Mouse (Mus musculus) 3134 (cell line): ENCODE data around the gene Kif11.

ENCODE experiments used
- DNase-seq: peaks from one replicate; pipeline ENCODE4 v3.0.0-alpha.2; 2011; ENCODE audit warnings: low spot score; ENCODE audit not compliant: insufficient read length; ENCODE audit errors: extremely low read depth

The Kif11 gene

DNA sequence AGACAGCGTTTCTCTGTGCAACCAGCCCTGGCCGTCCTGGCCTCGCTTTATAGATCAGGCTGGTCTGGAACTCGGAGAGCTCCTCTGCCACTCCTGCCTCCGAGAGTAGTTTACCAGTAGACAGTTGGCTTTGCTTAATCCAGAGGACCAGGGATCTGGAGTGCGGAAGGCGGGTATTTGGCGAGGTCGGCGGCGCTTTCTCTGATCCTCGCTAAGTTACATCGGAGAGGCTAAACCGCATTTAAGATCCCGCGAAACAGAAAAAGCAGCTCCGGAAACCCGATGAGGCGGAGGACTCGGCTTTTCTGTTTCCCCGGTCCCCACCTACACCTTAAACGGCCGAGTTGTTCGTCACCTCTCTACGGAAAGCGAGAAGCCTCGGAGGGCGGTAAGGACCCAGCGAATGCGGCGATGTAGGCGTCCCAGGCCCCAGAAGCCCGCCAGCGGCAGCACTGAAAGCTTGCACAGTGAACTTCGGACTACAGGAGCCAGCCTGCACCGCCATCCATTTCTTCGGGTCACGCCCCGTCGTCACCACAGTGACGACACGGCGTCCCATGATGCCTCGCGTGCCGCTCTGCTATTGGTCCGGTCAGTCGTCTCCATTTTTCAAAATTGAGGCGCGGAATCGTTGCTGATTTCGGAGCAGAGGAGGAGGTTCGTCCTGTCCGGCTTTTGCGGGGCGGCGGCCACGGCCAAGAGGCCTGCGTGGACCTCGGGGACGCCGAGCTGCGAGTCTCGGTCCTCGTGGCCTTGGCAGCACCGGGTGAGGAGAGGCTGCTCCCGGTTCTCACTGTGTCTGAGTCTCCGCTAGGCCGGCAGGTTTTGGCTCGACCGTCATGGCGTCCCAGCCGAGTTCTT, at the start of gene Kif11:
Kif11 (plus strand) TSS at position 649 of the 861 bp plus-strand sequence.
- peak; percentile 98 for DNase-seq

DNA sequence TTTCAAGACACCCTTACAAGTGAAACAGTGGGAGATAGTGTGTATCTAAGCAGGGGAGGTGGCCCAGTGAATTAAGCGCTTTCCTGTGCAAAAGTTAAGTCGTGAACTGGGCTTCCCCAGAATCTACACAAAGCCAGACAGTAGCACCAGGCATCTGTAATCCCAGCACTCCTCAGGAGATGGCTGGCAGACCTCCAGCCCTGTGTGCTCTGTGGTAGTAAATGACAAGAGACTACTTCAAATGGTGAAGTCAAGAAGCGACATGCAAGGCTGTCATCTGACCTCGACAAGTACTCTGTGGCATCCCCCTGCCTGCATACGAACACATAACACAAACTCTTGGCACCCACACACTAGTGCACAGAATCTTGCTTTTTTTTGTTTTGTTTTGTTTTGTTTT, 49.0 kb upstream of the Kif11 start:
- DNase-seq: no peak

GRCm38 (mm10) chr19:37332726-37333125, 43.5 kb upstream of the Kif11 start:
- DNase-seq: no peak

DNA sequence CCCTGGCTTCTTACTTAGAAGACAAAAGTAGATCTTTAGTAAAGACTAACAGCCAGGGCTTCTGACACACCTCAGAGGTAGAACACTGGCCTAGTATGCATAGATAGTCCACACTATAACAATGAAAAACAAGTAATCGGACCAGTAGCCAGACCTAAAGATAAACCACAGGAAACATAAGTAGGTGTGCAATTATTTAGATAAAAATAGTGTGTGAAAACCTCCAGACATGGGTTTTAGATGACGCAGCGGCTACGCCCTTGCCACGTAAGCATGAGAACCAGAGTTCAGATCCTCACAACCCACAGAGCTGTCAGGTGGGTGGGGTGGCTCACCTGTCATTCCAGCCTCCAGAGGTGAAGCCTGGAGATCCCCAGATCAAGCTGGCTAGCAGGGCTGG, 42.8 kb upstream of the Kif11 start:
- DNase-seq: no peak

- DNase-seq: no peak
These were observed 40.8 kb upstream of the Kif11 start for GRCm38 (mm10) chr19:37335392-37335791.

- DNase-seq: no peak
These were observed 38.5 kb upstream of the Kif11 start, which contains the start of gene Ide for GRCm38 (mm10) chr19:37337752-37338151. Gene Ide (minus strand): TSS chr19:37337852.

DNA sequence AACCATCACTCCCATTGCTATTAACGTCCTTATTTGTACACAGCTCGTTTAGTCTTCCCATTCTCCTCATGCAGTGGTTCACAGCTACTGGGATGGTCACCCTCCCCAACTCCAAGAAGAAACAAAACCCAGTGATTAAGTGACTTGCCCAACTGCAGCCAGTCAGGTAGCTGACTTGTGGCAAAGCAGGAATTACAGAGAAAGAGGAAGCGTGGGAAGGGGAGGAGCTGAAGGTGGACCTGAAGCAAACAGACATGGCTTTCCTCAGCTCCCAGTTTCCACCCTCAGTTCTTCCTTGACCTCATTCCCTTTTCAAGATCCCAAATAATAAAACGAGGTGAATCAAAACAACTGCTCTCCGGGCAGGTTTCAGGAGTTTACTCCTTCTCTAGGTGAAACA, 35.7 kb upstream of the Kif11 start:
- no peak for DNase-seq

GRCm38 (mm10) chr19:37340931-37341330, 35.3 kb upstream of the Kif11 start:
- DNase-seq: no peak

- no peak for DNase-seq
These were observed 32.3 kb upstream of the Kif11 start for GRCm38 (mm10) chr19:37343899-37344298.

DNA sequence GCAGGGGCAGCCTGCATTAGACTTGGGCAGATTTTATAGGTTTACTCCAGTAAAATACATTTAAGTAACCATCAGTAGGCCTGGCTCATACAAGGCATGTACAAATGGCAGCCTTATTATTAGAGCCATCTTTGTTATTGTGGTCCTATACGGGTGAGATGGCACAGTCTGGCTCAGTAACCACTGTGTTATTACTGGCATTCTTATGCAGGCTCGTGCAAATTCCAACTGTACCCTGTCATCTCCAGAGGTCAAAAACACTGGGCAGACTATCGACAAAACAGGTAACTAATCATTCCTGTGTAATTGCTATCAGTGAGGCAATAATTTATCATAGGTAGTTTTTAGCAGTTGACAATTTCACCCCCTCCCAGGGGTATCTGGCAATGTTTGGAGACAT, 29.9 kb upstream of the Kif11 start:
- peak; percentile 39 for DNase-seq

GRCm38 (mm10) chr19:37348331-37348730, 27.9 kb upstream of the Kif11 start:
- DNase-seq: no peak

DNA sequence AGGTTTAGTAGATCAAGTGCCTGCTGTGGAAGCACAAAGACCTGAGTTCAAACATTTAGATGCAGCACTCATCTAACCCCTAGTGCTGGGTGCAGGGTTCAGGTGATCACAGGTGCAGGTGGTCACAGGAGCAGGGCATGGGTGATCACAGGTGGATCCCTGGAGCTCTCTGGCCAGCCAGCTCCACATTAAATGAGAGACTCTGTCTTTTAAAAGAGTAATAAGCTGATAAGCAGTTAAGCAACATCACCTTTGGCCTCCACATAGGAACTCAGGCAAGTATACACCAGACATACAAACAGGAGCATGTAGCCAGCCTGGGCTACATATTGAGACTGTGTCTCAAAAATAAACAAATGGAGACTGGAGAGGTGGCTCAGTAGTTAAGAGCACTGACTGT, 27.3 kb upstream of the Kif11 start:
- no peak for DNase-seq

DNA sequence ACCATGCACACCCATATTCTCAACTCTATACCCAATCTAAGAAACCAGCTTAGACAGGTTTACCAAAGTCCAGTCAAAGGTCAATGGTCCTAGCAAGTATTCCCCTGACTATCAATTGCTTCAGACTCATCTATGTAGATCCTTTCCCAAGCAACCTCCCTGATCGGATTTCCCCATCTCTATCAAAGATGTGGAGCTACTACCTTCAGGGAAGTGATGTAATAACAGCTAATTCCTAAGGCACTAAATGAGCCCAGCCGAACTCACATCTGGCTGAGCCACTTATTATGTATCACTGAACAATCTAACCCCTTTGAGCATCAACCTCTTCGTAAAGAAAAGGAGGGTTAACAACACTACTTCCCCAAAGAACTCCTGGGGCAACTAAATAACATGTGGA, 23.4 kb upstream of the Kif11 start:
- no peak for DNase-seq

- no peak for DNase-seq
These were observed 22.9 kb upstream of the Kif11 start for GRCm38 (mm10) chr19:37353331-37353730.

- DNase-seq: no peak
These were observed 16.2 kb upstream of the Kif11 start for GRCm38 (mm10) chr19:37360044-37360443.

- DNase-seq: no peak
These were observed 13.7 kb upstream of the Kif11 start for GRCm38 (mm10) chr19:37362545-37362944.

DNA sequence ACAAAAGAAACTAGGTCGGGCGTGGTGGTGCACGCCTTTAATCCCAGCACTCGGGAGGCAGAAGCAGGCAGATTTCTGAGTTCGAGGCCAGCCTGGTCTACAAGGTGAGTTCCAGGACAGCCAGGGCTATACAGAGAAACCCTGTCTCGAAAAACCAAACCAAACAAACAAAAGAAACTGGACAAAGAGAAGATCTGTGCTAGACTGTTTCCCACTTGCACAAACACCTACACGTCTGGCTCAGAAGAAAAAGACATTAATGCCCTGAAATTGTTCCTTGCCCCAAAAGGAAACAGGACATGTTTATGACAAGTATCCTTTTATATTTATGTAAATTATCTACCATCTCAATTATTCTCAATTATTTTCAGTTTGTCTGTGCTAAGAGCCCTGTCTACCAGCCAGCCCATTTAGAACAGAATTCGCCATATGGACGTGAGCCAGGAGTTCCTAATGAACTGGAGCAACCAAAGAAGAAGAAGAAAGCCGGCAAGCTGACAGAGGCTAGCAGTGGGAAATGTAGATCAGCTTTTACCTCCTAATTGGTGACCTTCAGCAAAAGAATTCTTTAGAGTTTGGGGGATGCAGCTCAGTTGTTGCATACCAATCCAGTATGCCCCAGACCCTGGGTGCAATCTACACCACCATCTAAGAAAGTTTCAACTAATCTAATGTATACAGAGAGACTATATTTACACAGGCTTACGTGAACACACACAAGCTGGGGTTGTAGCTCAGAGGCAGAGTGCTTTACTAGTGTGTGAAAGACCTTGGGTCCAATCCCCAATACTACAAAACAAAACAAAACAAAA, 12.9 kb upstream of the Kif11 start:
- no peak for DNase-seq

GRCm38 (mm10) chr19:37368990-37369389, 7.2 kb upstream of the Kif11 start:
- no peak for DNase-seq

DNA sequence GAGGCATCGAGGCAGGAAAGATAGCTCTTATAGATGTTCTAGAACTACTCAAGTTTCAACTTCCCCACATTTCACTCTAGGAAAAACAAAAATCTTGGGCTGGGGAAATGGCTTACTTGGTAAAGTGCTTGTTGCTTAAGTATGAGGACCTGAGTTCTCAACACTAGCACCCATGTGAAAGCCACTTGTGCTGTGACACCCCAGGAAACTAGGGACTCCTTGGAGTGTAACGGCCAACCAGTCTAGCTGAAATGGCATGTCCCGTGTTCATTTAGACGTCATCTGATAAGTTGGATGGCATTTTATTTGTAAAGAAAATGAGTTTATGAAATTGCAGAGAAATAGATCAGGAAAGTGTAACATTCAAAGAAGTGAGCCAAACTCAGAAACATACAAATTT, 6.3 kb upstream of the Kif11 start:
- no peak for DNase-seq

GRCm38 (mm10) chr19:37370356-37370755, 5.8 kb upstream of the Kif11 start:
- DNase-seq: no peak

DNA sequence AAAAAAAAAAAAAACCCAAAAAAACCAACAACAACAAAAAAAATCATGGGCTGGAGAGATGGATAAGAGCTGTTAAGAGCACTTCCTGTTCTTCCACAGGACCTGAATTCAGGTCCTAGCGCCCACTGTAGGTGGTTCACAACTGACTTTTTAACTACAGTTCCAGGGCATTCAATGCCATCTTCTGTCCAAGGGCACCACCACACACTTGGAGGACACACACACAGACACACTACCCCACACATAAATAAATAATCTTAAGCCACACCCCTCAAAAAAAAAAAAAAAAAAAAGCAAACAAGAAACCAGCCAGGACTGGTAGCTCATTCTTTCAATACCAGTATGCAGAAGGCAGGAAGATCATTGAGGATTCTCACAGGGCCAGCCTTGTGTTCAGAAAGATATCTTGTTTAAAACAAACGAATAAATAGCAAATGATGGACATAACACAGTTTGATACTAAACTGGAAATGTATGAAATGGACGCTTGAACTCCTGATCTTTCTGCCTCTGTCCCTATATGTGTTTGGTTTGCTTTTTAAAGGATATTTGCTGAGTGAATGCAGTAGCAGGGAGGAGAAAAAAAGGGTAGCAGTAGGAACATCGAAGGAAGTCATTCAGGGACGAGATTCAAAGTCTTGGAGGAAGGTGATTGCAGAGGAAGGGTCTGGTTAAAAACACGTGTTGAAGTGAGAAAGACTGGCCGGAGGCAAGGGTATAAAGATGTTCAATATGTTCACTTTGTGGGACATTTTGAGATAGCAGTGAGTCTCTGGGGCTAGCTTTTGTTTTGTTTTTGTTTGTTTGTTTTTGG, 1.1 kb upstream of the Kif11 start:
- peak; percentile 49 for DNase-seq
